Mouse (Mus musculus) forebrain, embryonic 15.5 days (tissue): ENCODE measurements around the gene Ccdc186. TPM values are rescaled to one million over a fixed set of nuclear protein-coding genes. Genes with fewer than 3 reads are reported as not detected.

Experiments used
- ATAC-seq: fragments of 200-750 bp; cut with Nextera tagmentation; replicated peaks from 2 replicates; pipeline ENCODE4 v1.8.0; 2017; ENCODE audit warnings: mild to moderate bottlenecking, moderate TSS enrichment, moderate library complexity
- H3K27ac ChIP-seq: fragments of 300-500 bp; sonication (generic); replicated peaks from 2 replicates; pipeline ENCODE4 v1.5.1; 2015; ENCODE audit warnings: mild to moderate bottlenecking, inconsistent platforms
- H3K27me3 ChIP-seq: fragments of 300-500 bp; sonication (generic); 2 replicates; pipeline ENCODE4 v1.6.1; 2015; ENCODE audit warnings: inconsistent platforms
- H3K36me3 ChIP-seq: fragments of 300-500 bp; sonication (generic); 2 replicates; pipeline ENCODE4 v1.6.1; 2015; ENCODE audit warnings: mild to moderate bottlenecking, inconsistent platforms
- H3K4me1 ChIP-seq: fragments of 300-500 bp; sonication (generic); 2 replicates; pipeline ENCODE4 v1.6.1; 2015; ENCODE audit warnings: inconsistent platforms
- H3K4me2 ChIP-seq: fragments of 300-500 bp; sonication (generic); replicated peaks from 2 replicates; pipeline ENCODE4 v1.6.1; 2015; ENCODE audit warnings: mild to moderate bottlenecking, inconsistent platforms
- H3K4me3 ChIP-seq: fragments of 300-500 bp; sonication (generic); 2 replicates; pipeline ENCODE4 v1.5.1; 2015; ENCODE audit warnings: mild to moderate bottlenecking, inconsistent platforms
- H3K9ac ChIP-seq: fragments of 300-500 bp; sonication (generic); replicated peaks from 2 replicates; pipeline ENCODE4 v1.6.1; 2015; ENCODE audit warnings: mild to moderate bottlenecking, inconsistent platforms
- H3K9me3 ChIP-seq: fragments of 300-500 bp; sonication (generic); 2 replicates; pipeline ENCODE4 v1.6.1; 2016; ENCODE audit warnings: inconsistent platforms
- WGBS: fragments of 180-500 bp; shearing (Covaris S2); methylation state at CpG from one replicate; pipeline ENCODE4 v1.1.7; 2015; ENCODE audit warnings: mixed read lengths; 5-methylcytosine and 5-hydroxymethylcytosine counted together
- polyA plus RNA-seq: library from polyadenylated mRNA; unstranded; fragments of >200 nt; fragmentation: Nextera tagmentation; extraction: Ambion mirVana; gene quantifications from 2 replicates; pipeline ENCODE4 v1.2.1, GENCODE M21; 2015

Gene Ccdc186
- polyA plus RNA-seq = 26.4 and 27.6 TPM in 2 replicates

- peak within 1 kb of the TSS; percentile 96 for H3K4me3 ChIP-seq
- no peaks in the 10 kb centered on the region for H3K9me3 ChIP-seq
- peaks cover 42% of the 10 kb centered on the region for H3K4me1 ChIP-seq
- peak; percentile 96 for ATAC-seq
- no peaks in the 10 kb centered on the region for H3K36me3 ChIP-seq
- no peaks in the 10 kb centered on the region for H3K27me3 ChIP-seq
- under 1% methylated on average over 79 of the region's 79 CpGs for WGBS
- peak within 1 kb of the TSS; percentile 61 for H3K4me2 ChIP-seq
- H3K27ac ChIP-seq = peak within 1 kb of the TSS; percentile 93
- peak within 1 kb of the TSS; percentile 94 for H3K9ac ChIP-seq
Observed at GRCm38 (mm10) chr19:56821798-56822447, at the start of gene Ccdc186. Ccdc186 (minus strand) TSS chr19:56822190.

GRCm38 (mm10) chr19:56867701-56868100 is 45.7 kb upstream of the Ccdc186 start:
- H3K27ac ChIP-seq = no peak overlapping the region
- peaks cover 5% of the 10 kb centered on the region for H3K27me3 ChIP-seq
- ATAC-seq = no peak
- H3K9me3 ChIP-seq = no peaks in the 10 kb centered on the region
- H3K36me3 ChIP-seq = no peaks in the 10 kb centered on the region
- H3K9ac ChIP-seq = no peak overlapping the region
- no peak overlapping the region for H3K4me2 ChIP-seq
- WGBS = 66% methylated on average over 4 of the region's 4 CpGs
- H3K4me3 ChIP-seq = no peak overlapping the region
- no peaks in the 10 kb centered on the region for H3K4me1 ChIP-seq

- no peak overlapping the region for H3K9ac ChIP-seq
- H3K4me2 ChIP-seq = no peak overlapping the region
- no peaks in the 10 kb centered on the region for H3K27me3 ChIP-seq
- no peak overlapping the region for H3K4me3 ChIP-seq
- H3K36me3 ChIP-seq = no peaks in the 10 kb centered on the region
- WGBS = 59% methylated on average over 5 of the region's 5 CpGs
- no peak for ATAC-seq
- H3K4me1 ChIP-seq = no peaks in the 10 kb centered on the region
- H3K9me3 ChIP-seq = no peaks in the 10 kb centered on the region
- H3K27ac ChIP-seq = no peak overlapping the region
Observed at GRCm38 (mm10) chr19:56856455-56856854, 34.5 kb upstream of the Ccdc186 start.

- H3K27me3 ChIP-seq = no peaks in the 10 kb centered on the region
- no peak for ATAC-seq
- H3K4me1 ChIP-seq = no peaks in the 10 kb centered on the region
- no peak overlapping the region for H3K9ac ChIP-seq
- H3K9me3 ChIP-seq = no peaks in the 10 kb centered on the region
- H3K36me3 ChIP-seq = no peaks in the 10 kb centered on the region
- no peak overlapping the region for H3K27ac ChIP-seq
- H3K4me2 ChIP-seq = no peak overlapping the region
- no peak overlapping the region for H3K4me3 ChIP-seq
Observed at GRCm38 (mm10) chr19:56852590-56852989, 30.6 kb upstream of the Ccdc186 start.

GRCm38 (mm10) chr19:56842974-56843373 is 21.0 kb upstream of the Ccdc186 start:
- H3K36me3 ChIP-seq = no peaks in the 10 kb centered on the region
- no peaks in the 10 kb centered on the region for H3K4me1 ChIP-seq
- no peaks in the 10 kb centered on the region for H3K9me3 ChIP-seq
- no peak for ATAC-seq
- no peaks in the 10 kb centered on the region for H3K27me3 ChIP-seq
- H3K9ac ChIP-seq = no peak overlapping the region
- no peak overlapping the region for H3K4me2 ChIP-seq
- 81% methylated on average over 12 of the region's 12 CpGs for WGBS
- no peak overlapping the region for H3K4me3 ChIP-seq
- H3K27ac ChIP-seq = no peak overlapping the region

- Histone ChIP-seq H3K9ac (no peak overlapping the region), H3K9me3 (no peaks in the 10 kb centered on the region), H3K4me2 (no peak overlapping the region), H3K27ac (no peak overlapping the region), H3K27me3 (no peaks in the 10 kb centered on the region), H3K36me3 (no peaks in the 10 kb centered on the region), H3K4me3 (no peak overlapping the region), H3K4me1 (no peaks in the 10 kb centered on the region)
- 61% methylated on average over 17 of the region's 17 CpGs for WGBS
- ATAC-seq = no peak
Observed at GRCm38 (mm10) chr19:56838942-56839706, 17.1 kb upstream of the Ccdc186 start.

- 10% methylated on average over 9 of the region's 9 CpGs for WGBS
- no peak overlapping the region for H3K9ac ChIP-seq
- H3K4me1 ChIP-seq = no peaks in the 10 kb centered on the region
- H3K36me3 ChIP-seq = no peaks in the 10 kb centered on the region
- H3K27ac ChIP-seq = no peak overlapping the region
- ATAC-seq = no peak
- no peaks in the 10 kb centered on the region for H3K9me3 ChIP-seq
- H3K4me3 ChIP-seq = no peak overlapping the region
- no peak overlapping the region for H3K4me2 ChIP-seq
- H3K27me3 ChIP-seq = no peaks in the 10 kb centered on the region
Observed at GRCm38 (mm10) chr19:56835340-56835739, 13.3 kb upstream of the Ccdc186 start.

GRCm38 (mm10) chr19:56830163-56830562 is 8.2 kb upstream of the Ccdc186 start:
- ATAC-seq = no peak
- no peaks in the 10 kb centered on the region for H3K27me3 ChIP-seq
- no peaks in the 10 kb centered on the region for H3K4me1 ChIP-seq
- no peak overlapping the region for H3K4me2 ChIP-seq
- no peak overlapping the region for H3K9ac ChIP-seq
- no peaks in the 10 kb centered on the region for H3K36me3 ChIP-seq
- no peaks in the 10 kb centered on the region for H3K9me3 ChIP-seq
- H3K27ac ChIP-seq = no peak overlapping the region
- WGBS = 85% methylated on average over 4 of the region's 4 CpGs
- no peak overlapping the region for H3K4me3 ChIP-seq

GRCm38 (mm10) chr19:56829267-56829666 is 7.3 kb upstream of the Ccdc186 start:
- no peak for ATAC-seq
- Histone ChIP-seq H3K27ac (no peak overlapping the region), H3K4me1 (no peaks in the 10 kb centered on the region), H3K36me3 (no peaks in the 10 kb centered on the region), H3K4me2 (no peak overlapping the region), H3K9me3 (no peaks in the 10 kb centered on the region), H3K9ac (no peak overlapping the region), H3K4me3 (no peak overlapping the region), H3K27me3 (no peaks in the 10 kb centered on the region)
- WGBS = 90% methylated on average over 9 of the region's 9 CpGs

- Histone ChIP-seq H3K4me1 (no peaks in the 10 kb centered on the region), H3K36me3 (no peaks in the 10 kb centered on the region), H3K4me3 (no peak overlapping the region), H3K4me2 (no peak overlapping the region), H3K27ac (no peak overlapping the region), H3K9ac (no peak overlapping the region), H3K9me3 (no peaks in the 10 kb centered on the region), H3K27me3 (no peaks in the 10 kb centered on the region)
- 87% methylated on average over 11 of the region's 11 CpGs for WGBS
- no peak for ATAC-seq
Observed at GRCm38 (mm10) chr19:56828305-56828704, 6.3 kb upstream of the Ccdc186 start.

- H3K27me3 ChIP-seq = no peaks in the 10 kb centered on the region
- WGBS = 72% methylated on average over 44 of the region's 44 CpGs
- H3K4me3 ChIP-seq = peak within 1 kb of the TSS; percentile 12; the same call in 1 of the 2 replicates
- H3K27ac ChIP-seq = no peak within 1 kb of the TSS
- H3K9ac ChIP-seq = no peak within 1 kb of the TSS
- no peaks in the 10 kb centered on the region for H3K36me3 ChIP-seq
- ATAC-seq = no peak
- no peaks in the 10 kb centered on the region for H3K9me3 ChIP-seq
- peaks cover 5% of the 10 kb centered on the region for H3K4me1 ChIP-seq
- H3K4me2 ChIP-seq = peak within 1 kb of the TSS; percentile 20; the same call in 1 of the 2 replicates
Observed at GRCm38 (mm10) chr19:56826047-56826631, 4.1 kb upstream of the Ccdc186 start, which contains the start of gene Tdrd1. Tdrd1 (plus strand) TSS chr19:56826209.

- H3K36me3 ChIP-seq = no peaks in the 10 kb centered on the region
- 15% methylated on average over 10 of the region's 10 CpGs for WGBS
- H3K27me3 ChIP-seq = no peaks in the 10 kb centered on the region
- peak overlapping the region; percentile 35; the same call in 1 of the 2 replicates for H3K9ac ChIP-seq
- H3K4me3 ChIP-seq = peak overlapping the region; percentile 96
- H3K27ac ChIP-seq = 0 out of 2 replicates have a peak overlapping the region, but pooled peaks have one; percentile 93
- no peaks in the 10 kb centered on the region for H3K9me3 ChIP-seq
- peak; percentile 54 for ATAC-seq
- peak overlapping the region; percentile 61 for H3K4me2 ChIP-seq
- peaks cover 36% of the 10 kb centered on the region for H3K4me1 ChIP-seq
Observed at GRCm38 (mm10) chr19:56822448-56822836, 452 bp upstream of the Ccdc186 start.
